In genomic region chr15:78849485-78849884, GRCm38 (mm10) we compare ENCODE assay signal across 20 mouse cellular contexts. TPM values are rescaled to one million over a fixed set of nuclear protein-coding genes. Genes with fewer than 3 reads are reported as not detected.
DNase-seq lines count a peak whose midpoint lies in the region; ATAC-seq and TF ChIP-seq lines count a peak whose summit lies in the region.
"Had no signal": no experiment of that assay in that cellular context is flagged by ENCODE, and none has a peak within 500 bp of the region (broad histone marks: within the 10 kb centered on the region; RNA-seq: fewer than 3 reads in every experiment).

No protein-coding gene starts in this region.

- H3K4me1 ChIP-seq in kidney, embryonic 14.5 days (ENCODE audit: control insufficient read depth, insufficient read depth, low read length) = peaks cover 29% of the 10 kb centered on the region
- peaks cover 10% of the 10 kb centered on the region; the same call in 1 of the 2 replicates for H3K4me1 ChIP-seq in midbrain, embryonic 12.5 days
- peaks cover 10% of the 10 kb centered on the region; the same call in 1 of the 2 replicates for H3K4me1 ChIP-seq in midbrain, embryonic 13.5 days (replicated peaks)
- peaks cover 29% of the 10 kb centered on the region for H3K4me1 ChIP-seq in small intestine, adult 2 months (ENCODE audit: control insufficient read depth, insufficient read depth, insufficient read length, low read length)

- H3K36me3 ChIP-seq in kidney, embryonic 14.5 days (ENCODE audit: control insufficient read depth, insufficient read depth, low read length) = peaks cover 18% of the 10 kb centered on the region; the same call in 1 of the 2 replicates
- no peaks in the 10 kb centered on the region for H3K36me3 ChIP-seq in midbrain, embryonic 12.5 days
- no peaks in the 10 kb centered on the region for H3K36me3 ChIP-seq in midbrain, embryonic 13.5 days
- H3K36me3 ChIP-seq in small intestine, adult 2 months (ENCODE audit: control insufficient read depth, insufficient read depth, low read length) = peaks cover 30% of the 10 kb centered on the region
- H3K36me3 ChIP-seq: G1E had no signal

- no peaks in the 10 kb centered on the region for H3K9me3 ChIP-seq in kidney, embryonic 14.5 days (ENCODE audit: control insufficient read depth, low read length)
- no peaks in the 10 kb centered on the region for H3K9me3 ChIP-seq in midbrain, embryonic 12.5 days
- H3K9me3 ChIP-seq in midbrain, embryonic 13.5 days = no peaks in the 10 kb centered on the region
- H3K9me3 ChIP-seq: embryonic facial prominence, embryonic 15.5 days; G1E; heart, embryonic 13.5 days; megakaryocyte, embryonic 14.5 days had no signal

- TF ChIP-seq POLR2A in small intestine, adult 2 months (IDR thresholded peaks at IDR 0.05; ENCODE audit: low read depth, low read length) = no peak

- no peaks in the 10 kb centered on the region for H3K27me3 ChIP-seq in kidney, embryonic 14.5 days (ENCODE audit: control insufficient read depth, insufficient read depth, low read length)
- H3K27me3 ChIP-seq in midbrain, embryonic 12.5 days = peaks cover 45% of the 10 kb centered on the region
- peaks cover 22% of the 10 kb centered on the region for H3K27me3 ChIP-seq in midbrain, embryonic 13.5 days
- no peaks in the 10 kb centered on the region for H3K27me3 ChIP-seq in small intestine, adult 2 months (ENCODE audit: control insufficient read depth, insufficient read depth, low read length)
- H3K27me3 ChIP-seq: embryonic facial prominence, embryonic 15.5 days; heart, embryonic 13.5 days had no signal

- no peak for TF ChIP-seq CTCF in small intestine, adult 2 months (IDR thresholded peaks at IDR 0.05; ENCODE audit: extremely low read depth, insufficient read length, insufficient replicate concordance, low read depth, low read length)

- H3K4me3 ChIP-seq in kidney, embryonic 14.5 days (ENCODE audit: low read length) = no peak overlapping the region
- no peak overlapping the region for H3K4me3 ChIP-seq in midbrain, embryonic 12.5 days
- H3K4me3 ChIP-seq in midbrain, embryonic 13.5 days (replicated peaks) = no peak overlapping the region
- no peak overlapping the region for H3K4me3 ChIP-seq in small intestine, adult 2 months (ENCODE audit: low read depth, low read length)
- H3K4me3 ChIP-seq: embryonic facial prominence, embryonic 15.5 days; heart, embryonic 13.5 days; megakaryocyte, embryonic 14.5 days had no signal

- DNase-seq in kidney, postnatal 4 days = no peak
- DNase-seq in adrenal gland, postnatal 4 days (ENCODE audit: low spot score in 2 of 2) = no peak
- no peak for DNase-seq in adrenal gland, adult 2 months
- DNase-seq: cerebellum, postnatal 10 days; gastrocnemius, postnatal 14 days; lung, adult 2 months had no signal

- H3K9ac ChIP-seq in kidney, embryonic 14.5 days (ENCODE audit: low read depth, low read length) = no peak overlapping the region
- 0 out of 2 replicates have a peak overlapping the region, but pooled peaks have one; percentile 24 for H3K9ac ChIP-seq in midbrain, embryonic 12.5 days (replicated peaks)
- no peak overlapping the region for H3K9ac ChIP-seq in midbrain, embryonic 13.5 days (replicated peaks)
- H3K9ac ChIP-seq: embryonic facial prominence, embryonic 15.5 days; heart, embryonic 13.5 days had no signal

- no peak for ATAC-seq in kidney, embryonic 14.5 days (ENCODE audit: low FRiP score, low TSS enrichment)
- ATAC-seq in midbrain, embryonic 12.5 days (ENCODE audit: low FRiP score, low read depth) = no peak
- no peak for ATAC-seq in midbrain, embryonic 13.5 days

- no peak overlapping the region for H3K4me2 ChIP-seq in kidney, embryonic 14.5 days (replicated peaks; ENCODE audit: low read depth, low read length)
- H3K4me2 ChIP-seq in midbrain, embryonic 12.5 days (replicated peaks) = no peak overlapping the region
- no peak overlapping the region for H3K4me2 ChIP-seq in midbrain, embryonic 13.5 days (replicated peaks)
- H3K4me2 ChIP-seq: embryonic facial prominence, embryonic 15.5 days; heart, embryonic 13.5 days had no signal

- WGBS in kidney, embryonic 14.5 days = 89% methylated on average over 12 of the region's 12 CpGs
- 86% methylated on average over 12 of the region's 12 CpGs for WGBS in midbrain, embryonic 12.5 days
- 82% methylated on average over 12 of the region's 12 CpGs for WGBS in midbrain, embryonic 13.5 days
- WGBS in small intestine, adult 2 months = 54% methylated on average over 12 of the region's 12 CpGs

- peak overlapping the region; percentile 38; the same call in 1 of the 2 replicates for H3K27ac ChIP-seq in kidney, embryonic 14.5 days (ENCODE audit: low read depth, low read length)
- no peak overlapping the region for H3K27ac ChIP-seq in midbrain, embryonic 12.5 days (replicated peaks)
- no peak overlapping the region for H3K27ac ChIP-seq in midbrain, embryonic 13.5 days
- peak overlapping the region; percentile 13; the same call in 1 of the 2 replicates for H3K27ac ChIP-seq in small intestine, adult 2 months (ENCODE audit: insufficient read depth, low read depth, low read length)
- H3K27ac ChIP-seq: embryonic facial prominence, embryonic 15.5 days; heart, embryonic 13.5 days had no signal

RNA-seq across cellular contexts. Expression of gene Lgals2, which starts 5.8 kb away (rescaled TPM):
- 0.53 and 1.6 TPM in 2 replicates for polyA plus RNA-seq in kidney, embryonic 14.5 days (2014; fragmentation: Nextera tagmentation; extraction: Ambion mirVana)
- 0.56 TPM in 1 of 2 replicates, not detected in the other for polyA plus RNA-seq in midbrain, embryonic 12.5 days (2016; fragmentation: Nextera tagmentation; extraction: Ambion mirVana)
- 1.1 TPM in 1 of 2 replicates, not detected in the other for polyA plus RNA-seq in midbrain, embryonic 13.5 days (2015; fragmentation: Nextera tagmentation; extraction: Ambion mirVana)
- polyA plus RNA-seq in small intestine, adult 2 months (2012; rRNA removed) = 637 and 2,134 TPM in 2 replicates
- total RNA-seq in adrenal gland, postnatal 4 days (2021) = 1 to 10 TPM; 2.6 to 2.9 TPM
- 1 to 10 TPM in 1 of 2 experiments, under 1 TPM in 1; 0.52 to 1.8 TPM for total RNA-seq in adrenal gland, adult 2 months (2021)
- 0.73 and 0.74 TPM in 2 replicates for polyA plus RNA-seq in adrenal gland, adult 2 months (2012; rRNA removed)
- total RNA-seq: G1E; gastrocnemius, postnatal 14 days; hematopoietic stem cell, adult 5-6 weeks; layer of hippocampus, postnatal 10 days; left cerebral cortex, postnatal 36 days had no signal
- polyA plus RNA-seq: forebrain, embryonic 11.5 days; G1E; heart, embryonic 13.5 days; neural tube, embryonic 14.5 days had no signal

RNA-seq across cellular contexts. Expression of gene Cdc42ep1, which starts 7.1 kb away (rescaled TPM):
- 28.4 and 37.9 TPM in 2 replicates for polyA plus RNA-seq in kidney, embryonic 14.5 days (2014; fragmentation: Nextera tagmentation; extraction: Ambion mirVana)
- polyA plus RNA-seq in midbrain, embryonic 12.5 days (2016; fragmentation: Nextera tagmentation; extraction: Ambion mirVana) = 11.5 and 11.9 TPM in 2 replicates
- polyA plus RNA-seq in midbrain, embryonic 13.5 days (2015; fragmentation: Nextera tagmentation; extraction: Ambion mirVana) = 7.0 and 8.5 TPM in 2 replicates
- 18.9 and 26.0 TPM in 2 replicates for polyA plus RNA-seq in small intestine, adult 2 months (2012; rRNA removed)
- 10 to 100 TPM; 56.7 to 59.1 TPM for total RNA-seq in adrenal gland, postnatal 4 days (2021)
- 10 to 100 TPM; 36.9 to 57.2 TPM for total RNA-seq in adrenal gland, adult 2 months (2021)
- polyA plus RNA-seq in adrenal gland, adult 2 months (2012; rRNA removed) = 100 and 122 TPM in 2 replicates
- total RNA-seq: hematopoietic stem cell, adult 5-6 weeks had no signal
- polyA plus RNA-seq: G1E had no signal

RNA-seq across cellular contexts. Expression of gene Gga1, which starts 27.5 kb away (rescaled TPM):
- 33.9 and 44.8 TPM in 2 replicates for polyA plus RNA-seq in kidney, embryonic 14.5 days (2014; fragmentation: Nextera tagmentation; extraction: Ambion mirVana)
- 50.9 and 52.7 TPM in 2 replicates for polyA plus RNA-seq in midbrain, embryonic 12.5 days (2016; fragmentation: Nextera tagmentation; extraction: Ambion mirVana)
- 47.8 and 49.2 TPM in 2 replicates for polyA plus RNA-seq in midbrain, embryonic 13.5 days (2015; fragmentation: Nextera tagmentation; extraction: Ambion mirVana)
- 62.5 and 105 TPM in 2 replicates for polyA plus RNA-seq in small intestine, adult 2 months (2012; rRNA removed)
- total RNA-seq in adrenal gland, postnatal 4 days (2021) = 10 to 100 TPM; 58.8 to 65.5 TPM
- total RNA-seq in adrenal gland, adult 2 months (2021) = 10 to 100 TPM; 51.9 to 56.2 TPM
- 138 and 147 TPM in 2 replicates for polyA plus RNA-seq in adrenal gland, adult 2 months (2012; rRNA removed)

RNA-seq across cellular contexts. Expression of gene Card10, which starts 46.6 kb away (rescaled TPM):
- polyA plus RNA-seq in kidney, embryonic 14.5 days (2014; fragmentation: Nextera tagmentation; extraction: Ambion mirVana) = 6.1 and 10.2 TPM in 2 replicates
- polyA plus RNA-seq in midbrain, embryonic 12.5 days (2016; fragmentation: Nextera tagmentation; extraction: Ambion mirVana) = 2.3 and 2.6 TPM in 2 replicates
- 1.0 and 1.2 TPM in 2 replicates for polyA plus RNA-seq in midbrain, embryonic 13.5 days (2015; fragmentation: Nextera tagmentation; extraction: Ambion mirVana)
- polyA plus RNA-seq in small intestine, adult 2 months (2012; rRNA removed) = 15.8 and 28.3 TPM in 2 replicates
- 10 to 100 TPM; 11.8 to 14.5 TPM for total RNA-seq in adrenal gland, postnatal 4 days (2021)
- 10 to 100 TPM in 1 of 2 experiments, 1 to 10 TPM in 1; 4.9 to 10.9 TPM for total RNA-seq in adrenal gland, adult 2 months (2021)
- polyA plus RNA-seq in adrenal gland, adult 2 months (2012; rRNA removed) = 18.1 and 26.5 TPM in 2 replicates
- total RNA-seq: G1E; hematopoietic stem cell, adult 5-6 weeks had no signal
- polyA plus RNA-seq: G1E had no signal

RNA-seq across cellular contexts. Expression of gene Gm49510, which starts 50.0 kb away (rescaled TPM):
- 0.19 and 0.59 TPM in 2 replicates for polyA plus RNA-seq in kidney, embryonic 14.5 days (2014; fragmentation: Nextera tagmentation; extraction: Ambion mirVana)
- polyA plus RNA-seq in midbrain, embryonic 12.5 days (2016; fragmentation: Nextera tagmentation; extraction: Ambion mirVana) = 0.10 TPM in 1 of 2 replicates, not detected in the other
- 0.12 TPM in 1 of 2 replicates, not detected in the other for polyA plus RNA-seq in midbrain, embryonic 13.5 days (2015; fragmentation: Nextera tagmentation; extraction: Ambion mirVana)
- polyA plus RNA-seq in small intestine, adult 2 months (2012; rRNA removed) = 0.13 TPM in 1 of 2 replicates, not detected in the other
- not detected for total RNA-seq in adrenal gland, postnatal 4 days (2021)
- total RNA-seq in adrenal gland, adult 2 months (2021) = not detected
- polyA plus RNA-seq in adrenal gland, adult 2 months (2012; rRNA removed) = not detected in 2 replicates
- total RNA-seq: gastrocnemius, postnatal 14 days; hematopoietic stem cell, adult 5-6 weeks; layer of hippocampus, postnatal 10 days; liver, adult 2 months had no signal
- polyA plus RNA-seq: liver, adult 2 months had no signal

Comparison
In these comparisons a context has a peak if more than half of its experiments do, and no peak if none do; other contexts are left out.
1. H3K27ac ChIP-seq: peak in kidney, embryonic 14.5 days (single experiment) and small intestine, adult 2 months (single experiment); none in midbrain, embryonic 12.5 days (single experiment) and midbrain, embryonic 13.5 days (single experiment).
2. RNA of gene Lgals2, which starts 5.8 kb away (polyA plus RNA-seq): 637 to 2,134 TPM in small intestine, adult 2 months; 0.73 to 0.74 TPM in adrenal gland, adult 2 months, 0.53 to 1.6 TPM in kidney, embryonic 14.5 days, 0.56 TPM in midbrain, embryonic 12.5 days and 1.1 TPM in midbrain, embryonic 13.5 days; every median in the first group is over 100 times any median in the second.